Mouse (Mus musculus) lung, adult 2 months (tissue): ENCODE data around the gene Man2c1.

ENCODE experiments used
- CTCF ChIP-seq: fragments of 200-500 bp; IDR thresholded peaks from 2 replicates; pipeline ENCODE4 v1.5.1; 2011; ENCODE audit warnings: mild to moderate bottlenecking, low read length, control low read depth; ENCODE audit not compliant: insufficient read depth
- POLR2A ChIP-seq: fragments of 200-500 bp; IDR thresholded peaks from 2 replicates; pipeline ENCODE4 v1.6.1; 2011; ENCODE audit warnings: low read depth, mild to moderate bottlenecking, control low read depth, low read length, borderline replicate concordance; ENCODE audit errors: extremely low read depth

DNA sequence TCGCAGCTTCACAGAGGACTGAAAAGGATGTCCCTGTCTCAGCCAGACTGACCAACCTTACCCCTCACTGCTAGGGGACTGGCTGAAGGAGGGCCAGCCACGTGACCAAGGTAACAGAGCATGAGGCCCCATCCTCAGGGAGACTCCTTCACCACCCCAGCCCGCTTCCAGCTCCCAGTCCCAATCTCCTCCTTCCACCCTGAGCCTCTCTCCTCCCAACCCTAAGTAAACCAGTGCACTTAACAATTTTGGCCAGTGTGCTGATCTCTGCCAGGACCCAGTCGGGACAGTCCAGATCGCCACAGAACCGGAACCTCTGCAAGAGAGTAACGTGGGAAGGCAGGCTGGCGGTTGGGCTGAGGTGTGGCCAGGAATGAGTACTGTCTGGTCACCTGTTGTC lies 26.3 kb downstream of the Man2c1 start:
- no peak for TF ChIP-seq CTCF
- TF ChIP-seq POLR2A = no peak
